Mouse (Mus musculus) urinary bladder, postnatal 14 days (tissue): ENCODE measurements around the gene Tgif1.

Source experiments
- DNase-seq: peaks from one replicate; pipeline ENCODE4 v3.0.0; 2021; ENCODE audit warnings: low spot score

The Tgif1 gene

DNA sequence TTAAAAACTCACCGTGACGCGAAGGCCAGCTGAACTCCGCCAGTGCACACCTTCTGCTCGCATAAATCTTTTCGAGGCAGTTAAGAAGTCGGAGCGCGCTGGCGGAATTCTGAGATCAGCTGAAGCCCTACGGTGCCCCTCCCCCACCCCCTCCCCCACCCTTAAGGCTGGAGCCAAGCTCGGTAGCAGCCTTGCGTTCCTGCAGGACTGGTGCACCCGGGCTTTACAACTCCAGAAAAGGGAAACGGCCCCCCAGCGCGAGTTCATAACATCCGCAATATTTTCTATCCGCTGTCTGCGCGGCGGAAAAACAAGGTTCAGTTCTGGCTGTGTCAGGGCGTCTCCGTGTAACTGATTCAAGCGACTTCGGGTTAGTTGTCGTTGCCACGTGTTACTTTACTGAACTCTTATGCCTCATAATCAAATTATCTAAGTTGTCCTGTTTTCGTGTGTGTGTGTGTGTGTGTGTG lies at the start of gene Tgif1:
Tgif1 (minus strand) TSS at position 111 of the 470 bp plus-strand sequence.
- DNase-seq = peak; percentile 58

DNA sequence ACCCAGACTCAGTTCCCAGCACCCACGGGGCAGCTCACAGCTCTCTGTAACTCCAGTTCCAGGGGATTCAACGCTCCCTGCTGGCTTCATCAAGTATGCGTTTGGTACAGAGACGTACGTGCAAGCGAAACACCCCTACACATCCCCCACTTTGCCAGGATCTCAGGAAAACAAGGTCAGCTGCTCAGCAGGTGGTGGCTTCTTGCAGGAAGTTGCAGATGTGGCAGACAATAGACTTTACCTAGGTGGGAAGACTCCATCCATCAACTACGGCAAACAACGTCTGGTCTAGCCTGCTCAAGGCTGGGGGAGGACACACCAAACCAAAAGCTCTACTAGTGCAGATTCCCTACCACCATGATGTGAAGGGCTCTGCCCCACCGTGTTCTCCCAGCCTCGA lies 47.3 kb upstream of the Tgif1 start:
- DNase-seq = no peak

DNA sequence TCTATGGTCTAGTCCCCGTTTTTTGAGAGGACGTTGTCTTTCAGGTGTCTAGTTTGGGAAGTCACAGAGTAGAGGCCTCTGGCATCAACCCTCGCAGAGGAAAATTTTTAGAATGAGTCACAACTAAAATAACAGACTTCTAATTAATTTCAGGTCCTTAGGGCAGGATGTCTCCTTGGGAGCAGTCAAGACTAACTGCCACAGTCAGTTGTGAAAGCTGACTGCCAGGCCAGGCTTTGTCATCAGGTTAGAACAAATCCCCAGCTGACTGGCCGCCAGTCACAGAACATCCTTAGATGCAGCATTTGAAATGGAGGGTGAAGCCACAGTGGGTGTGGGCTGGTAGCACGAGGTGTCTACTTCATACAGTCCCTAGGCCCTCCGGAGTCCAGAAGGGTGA lies 46.3 kb upstream of the Tgif1 start:
- no peak for DNase-seq

DNA sequence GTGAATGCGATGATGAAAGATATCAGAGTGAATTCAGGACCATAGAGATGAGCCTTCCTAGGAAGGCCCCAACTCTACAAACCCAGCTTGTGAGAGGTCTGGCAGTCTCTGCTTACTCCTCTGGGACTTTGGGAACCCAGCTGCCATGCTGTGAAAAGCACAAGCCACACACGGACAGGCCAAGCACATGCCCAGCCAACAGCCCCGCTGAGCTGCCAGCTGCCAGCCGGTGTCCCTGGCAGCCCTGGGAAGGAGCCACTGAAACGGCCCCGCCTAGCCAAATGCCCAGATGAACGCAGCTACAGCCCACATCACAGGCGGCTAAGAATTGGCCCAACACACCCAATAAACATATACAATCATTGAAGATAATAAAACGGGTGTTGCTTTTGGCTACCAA lies 41.5 kb upstream of the Tgif1 start:
- no peak for DNase-seq

DNA sequence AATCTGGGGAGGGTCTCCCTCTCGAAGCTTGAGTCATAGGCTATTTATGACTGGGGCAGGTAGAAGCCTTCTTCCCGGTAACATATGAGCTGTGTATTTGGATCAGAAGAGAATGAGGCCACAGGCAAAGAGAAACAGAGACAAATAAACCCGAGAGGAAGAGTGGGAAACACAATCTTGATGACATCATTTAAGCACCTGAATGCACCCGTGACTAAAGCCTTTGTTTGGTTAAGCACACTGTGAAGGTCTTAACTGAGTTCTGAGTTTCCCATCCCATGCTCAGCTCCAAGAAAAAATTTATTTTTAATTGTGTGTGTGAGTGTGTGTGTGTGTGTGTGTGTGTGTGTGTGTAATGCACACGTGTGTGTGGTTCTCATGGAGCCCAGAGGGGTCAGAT lies 39.8 kb upstream of the Tgif1 start:
- DNase-seq = no peak

DNA sequence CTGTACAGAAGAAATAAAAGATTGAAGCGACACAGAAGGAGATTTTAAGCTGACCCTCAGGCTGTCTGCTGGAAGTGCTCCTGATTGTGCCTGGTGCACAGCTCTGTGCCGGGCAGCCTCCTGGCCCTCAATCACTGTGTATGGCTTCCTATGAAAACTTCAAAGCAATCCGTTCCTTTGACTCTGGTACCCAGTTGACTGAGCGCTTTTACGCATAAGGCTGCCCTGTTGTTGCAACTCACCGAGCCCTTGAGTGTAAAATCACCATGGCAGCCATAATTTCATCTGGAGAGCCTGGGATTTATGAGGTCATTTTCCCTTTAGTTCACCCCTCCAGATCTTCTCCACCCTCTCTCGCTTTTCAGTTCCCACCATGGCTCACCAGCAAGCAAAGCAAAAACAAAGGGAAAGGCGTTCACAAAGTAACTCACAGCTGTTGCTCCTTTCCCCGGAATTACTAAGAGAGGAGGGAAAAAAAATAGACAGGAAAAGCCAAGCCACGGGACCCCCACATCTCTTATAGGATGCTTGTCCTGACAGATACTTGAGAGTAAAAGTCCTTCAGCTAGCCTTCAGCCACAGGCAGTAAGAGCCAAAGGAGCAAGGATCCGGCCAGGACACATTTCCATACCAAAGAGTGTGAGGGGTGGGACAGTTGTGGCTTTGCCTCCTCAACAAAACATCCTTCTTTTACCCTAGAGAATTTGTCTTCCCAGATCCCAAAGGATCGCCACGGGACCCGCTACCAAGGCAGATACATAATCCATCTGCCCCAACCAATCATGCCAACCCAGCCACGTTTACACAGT lies 39.1 kb upstream of the Tgif1 start:
- DNase-seq = no peak

DNA sequence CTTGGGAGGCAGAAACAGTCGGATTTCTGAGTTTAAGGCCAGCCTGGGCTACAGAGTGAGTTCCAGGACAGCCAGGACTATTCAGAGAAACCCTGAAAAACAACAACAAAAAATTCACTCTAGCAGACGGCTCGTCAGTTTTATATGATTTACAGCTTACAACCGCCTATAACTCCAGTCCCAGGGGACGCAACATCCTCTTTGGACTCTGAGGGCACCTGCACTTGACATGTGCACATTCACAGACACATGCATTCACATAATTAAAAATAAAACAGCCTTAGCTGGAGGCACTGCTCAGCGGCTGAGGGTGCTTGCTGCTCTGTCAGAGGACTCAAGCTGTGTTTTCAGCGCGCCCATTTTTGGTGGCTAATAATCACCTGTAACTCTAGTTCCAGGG lies 37.2 kb upstream of the Tgif1 start:
- no peak for DNase-seq

DNA sequence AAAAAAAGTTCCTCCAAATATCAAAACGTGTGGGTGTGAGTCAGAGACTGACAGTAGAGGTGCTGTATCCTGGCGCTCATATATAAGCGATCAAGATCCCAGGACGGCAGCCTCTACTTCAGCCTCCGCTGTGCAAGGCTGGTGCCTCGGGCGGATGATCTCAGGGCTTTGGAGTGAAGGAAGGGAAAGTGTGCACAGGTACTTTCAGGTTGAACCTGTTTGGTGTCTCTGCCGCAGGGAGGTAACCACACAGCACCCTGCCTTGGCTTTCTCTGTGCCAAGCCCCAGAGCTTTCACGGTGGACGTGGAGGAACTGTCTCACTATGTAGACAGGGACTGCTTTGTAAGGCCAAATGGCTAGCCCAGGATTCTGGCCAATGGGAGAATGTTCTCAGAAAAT lies 35.3 kb upstream of the Tgif1 start:
- DNase-seq = peak; percentile 81

DNA sequence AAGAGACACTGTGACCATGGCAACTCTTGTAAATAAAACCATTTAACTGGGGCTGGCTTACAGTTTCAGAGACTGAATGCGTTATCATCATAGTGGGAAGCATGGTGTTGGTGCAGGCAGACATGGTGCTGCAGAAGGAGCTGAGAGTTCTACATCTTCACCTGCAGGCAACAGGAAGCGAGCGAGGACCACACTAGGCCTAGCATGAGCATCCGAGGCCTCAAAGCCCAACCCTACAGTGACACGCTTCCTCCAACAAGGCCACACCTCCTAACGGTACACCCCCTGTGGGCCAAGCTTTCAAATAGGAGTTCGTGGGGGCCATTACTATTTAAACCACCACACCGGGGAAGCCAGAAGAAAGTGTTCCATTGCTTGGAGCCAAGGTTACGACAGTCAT lies 34.5 kb upstream of the Tgif1 start:
- DNase-seq = no peak

DNA sequence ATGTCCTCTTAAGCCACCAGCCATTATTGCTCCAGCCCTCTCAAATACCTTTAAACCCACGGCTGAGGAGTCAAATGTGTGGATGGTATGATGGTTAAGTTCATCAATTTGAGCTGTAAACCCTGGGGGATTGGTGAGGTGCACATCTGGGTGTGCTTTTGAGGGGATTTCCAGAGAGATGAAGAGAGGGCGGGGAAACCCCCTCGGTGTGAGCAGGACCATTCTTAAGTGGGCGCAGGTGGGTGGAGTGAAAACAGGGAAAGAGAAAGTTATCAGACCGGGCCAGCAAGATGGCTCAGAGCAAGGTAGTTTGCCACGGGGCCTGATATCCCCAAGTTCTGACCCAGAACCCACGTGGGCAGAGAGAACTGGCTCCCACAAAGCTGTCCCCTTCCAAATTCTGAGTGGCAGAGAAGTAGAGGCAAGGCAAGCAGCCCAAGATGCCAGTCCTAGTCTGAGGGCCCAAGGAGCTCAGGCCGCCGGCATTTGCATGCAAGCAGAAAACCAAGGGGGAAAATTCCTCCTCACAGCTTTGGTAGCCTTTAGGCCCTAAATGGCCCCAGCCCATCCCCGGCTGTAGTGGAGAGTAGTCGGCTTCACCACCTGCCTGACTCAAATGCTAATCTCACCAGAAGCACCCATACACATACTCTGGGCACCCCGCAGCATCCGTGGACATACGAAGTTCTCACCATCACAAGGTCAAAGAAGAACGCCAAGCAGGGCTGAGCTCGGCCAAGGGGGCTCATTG lies 33.5 kb upstream of the Tgif1 start:
- DNase-seq = no peak

DNA sequence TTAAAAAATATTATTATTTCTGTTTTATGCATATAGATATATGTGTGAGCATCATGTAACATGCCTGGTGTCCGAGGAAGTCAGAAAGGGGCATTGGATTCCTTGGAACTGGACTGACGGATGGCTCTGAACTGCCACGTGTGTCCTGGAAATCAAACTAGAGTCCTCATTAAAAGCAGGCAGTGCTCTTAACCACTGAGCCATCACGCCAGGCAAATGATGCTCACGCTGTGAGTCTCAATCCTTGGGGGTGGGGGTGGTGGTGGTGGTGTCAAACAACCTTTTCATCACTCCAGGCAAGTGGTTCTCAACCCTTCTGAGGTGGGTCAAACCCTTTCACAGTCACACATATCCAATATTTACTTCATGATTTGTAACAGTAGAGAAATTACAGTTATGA lies 32.5 kb upstream of the Tgif1 start:
- no peak for DNase-seq

DNA sequence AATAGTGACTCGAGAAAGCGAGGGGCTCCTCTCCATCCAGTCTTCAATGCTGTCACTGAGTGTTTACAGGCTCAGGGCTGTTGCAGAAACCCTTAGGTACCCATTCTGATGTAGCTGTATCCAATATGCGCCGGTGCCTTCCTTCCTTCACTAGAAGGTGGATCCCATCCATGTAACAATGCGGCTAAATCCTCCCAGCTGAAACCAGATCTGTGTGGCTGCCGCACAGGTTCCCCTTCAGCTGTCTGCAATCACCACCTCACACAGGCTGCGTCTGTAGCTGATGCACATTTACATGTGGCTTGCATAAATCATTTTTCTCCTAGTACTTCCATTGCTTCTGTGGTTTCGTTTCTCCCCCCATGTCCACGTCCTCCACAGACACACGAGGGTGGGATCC lies 28.6 kb upstream of the Tgif1 start:
- no peak for DNase-seq

DNA sequence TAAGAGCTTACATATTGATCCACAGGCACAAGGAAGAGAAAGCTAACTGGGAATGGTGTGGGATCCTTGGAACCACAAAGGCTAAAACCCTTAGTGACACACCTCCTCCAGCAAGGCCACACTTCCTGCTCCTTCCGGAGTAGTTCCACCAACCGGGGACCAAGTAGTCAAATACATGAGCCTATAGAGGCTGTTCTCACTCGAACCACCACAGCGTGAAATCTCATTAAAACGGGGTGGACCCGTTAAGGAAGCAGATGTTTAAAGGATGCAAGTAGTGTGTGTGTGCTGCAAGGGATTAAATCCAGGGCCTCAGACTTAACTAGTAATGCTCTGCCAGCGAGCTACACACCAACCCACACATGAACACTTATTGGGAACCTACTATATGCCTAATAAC lies 27.8 kb upstream of the Tgif1 start:
- DNase-seq = no peak

DNA sequence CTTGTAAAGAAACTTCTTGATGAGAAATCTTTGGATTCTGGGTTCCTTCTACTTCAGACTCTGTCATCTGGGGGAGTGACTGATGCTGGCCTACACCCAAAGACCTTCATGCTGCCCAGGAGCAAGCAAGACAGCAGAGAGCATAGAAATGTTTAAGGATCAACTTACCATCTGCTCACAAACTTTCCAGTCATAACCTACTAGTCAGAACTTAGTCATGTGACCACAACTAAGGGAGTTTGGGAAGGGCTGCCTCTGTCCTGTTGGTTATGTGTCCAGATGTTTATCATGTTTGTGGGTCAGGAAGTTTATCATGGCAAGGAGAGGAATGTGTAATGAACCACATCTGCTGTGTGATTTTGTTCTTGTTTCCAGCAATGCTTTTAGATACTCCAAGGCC lies 24.9 kb upstream of the Tgif1 start:
- no peak for DNase-seq

DNA sequence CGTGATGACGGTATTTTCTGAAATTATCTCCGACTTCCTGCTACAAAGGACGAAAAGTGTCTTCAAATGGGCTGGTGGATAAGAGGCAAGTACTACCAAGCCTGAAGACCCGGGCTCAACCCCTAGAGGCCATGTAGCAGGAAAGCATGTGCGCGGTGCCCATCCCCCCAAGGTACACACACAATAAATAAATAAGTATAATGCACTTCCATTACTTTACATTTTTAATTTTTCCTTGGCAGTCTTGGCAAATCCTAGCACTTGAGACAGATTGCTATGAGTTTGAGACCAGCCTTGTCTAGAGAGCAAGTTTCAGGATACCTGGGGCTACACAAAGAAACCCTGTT lies 20.4 kb upstream of the Tgif1 start:
- no peak for DNase-seq

DNA sequence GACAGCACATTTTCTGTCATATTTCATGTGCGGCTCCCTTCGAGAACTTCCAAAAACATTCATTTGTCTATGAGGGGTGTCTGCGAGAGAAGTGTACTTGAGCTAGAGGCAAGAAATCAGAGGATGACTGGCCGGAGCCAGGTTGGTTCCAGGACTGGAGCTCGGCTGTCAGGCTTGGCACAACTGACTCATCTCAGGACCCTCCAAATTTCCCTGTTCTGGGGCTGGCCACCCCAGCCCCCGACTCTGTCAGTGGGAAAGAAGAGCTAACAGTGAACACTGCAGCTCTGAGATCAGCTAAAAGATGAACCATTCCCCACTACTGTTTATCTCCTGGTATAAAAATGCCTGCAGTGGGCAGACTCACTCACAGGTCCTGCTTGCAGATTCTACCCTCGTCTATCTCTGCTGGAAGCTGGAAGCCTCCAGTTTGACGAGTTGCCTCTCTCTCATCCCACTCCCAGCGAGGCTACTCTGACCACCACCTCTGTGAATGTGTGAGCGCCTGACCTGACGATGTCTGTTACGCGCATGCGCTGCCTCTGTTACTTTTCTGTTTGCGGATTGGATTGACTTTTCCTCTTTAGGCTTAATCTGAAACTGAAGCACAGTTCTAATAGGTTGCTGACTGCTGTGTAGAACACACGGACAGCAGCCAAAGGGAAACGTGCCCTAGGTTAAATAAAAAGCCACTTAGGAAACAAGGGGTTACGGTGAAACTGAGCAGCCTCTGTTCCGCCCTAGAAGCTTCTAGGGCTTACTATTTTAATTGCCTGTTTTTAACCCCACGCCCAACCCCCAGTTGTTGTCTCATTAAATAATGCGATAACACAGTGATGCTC lies 19.8 kb upstream of the Tgif1 start:
- no peak for DNase-seq

DNA sequence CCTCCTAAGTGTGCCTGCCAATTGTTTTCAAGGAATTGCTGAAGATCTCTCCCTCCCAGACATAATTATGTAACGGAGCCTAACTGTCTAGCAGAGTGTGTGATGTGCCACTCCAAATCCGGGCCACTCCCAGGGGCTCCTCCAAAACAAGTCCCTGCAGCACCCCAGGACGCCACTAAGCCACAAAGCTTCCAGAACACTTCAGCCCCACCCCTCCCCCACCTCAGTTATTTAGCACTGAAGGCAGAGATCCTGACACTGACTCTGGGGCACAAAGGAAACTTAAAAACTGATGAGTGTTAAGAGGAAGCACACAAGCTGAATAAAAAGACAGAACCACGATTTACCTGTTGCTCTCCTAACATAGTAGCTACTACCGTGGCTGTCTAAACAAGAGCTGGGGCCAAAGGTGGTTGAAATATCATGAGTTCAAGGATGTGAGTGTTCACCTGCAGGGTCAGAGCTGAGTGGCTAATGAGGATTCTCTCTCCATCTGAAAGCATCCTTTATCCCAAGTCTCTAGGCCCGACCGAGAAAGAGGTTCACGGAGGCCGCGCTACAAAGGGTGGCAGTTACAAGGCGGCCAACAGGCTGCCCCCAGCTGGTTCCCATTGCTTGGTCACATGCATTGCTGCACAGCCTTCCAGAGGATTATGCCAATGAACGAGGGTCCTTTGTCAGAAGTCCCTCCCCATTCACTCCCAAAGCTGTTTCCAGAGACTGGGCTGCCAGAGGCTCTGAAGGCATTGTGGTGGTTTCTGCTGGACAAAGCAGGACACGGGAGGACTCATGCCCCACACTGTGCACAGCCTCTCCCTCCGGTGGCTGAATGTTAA lies 19.0 kb upstream of the Tgif1 start:
- DNase-seq = no peak

DNA sequence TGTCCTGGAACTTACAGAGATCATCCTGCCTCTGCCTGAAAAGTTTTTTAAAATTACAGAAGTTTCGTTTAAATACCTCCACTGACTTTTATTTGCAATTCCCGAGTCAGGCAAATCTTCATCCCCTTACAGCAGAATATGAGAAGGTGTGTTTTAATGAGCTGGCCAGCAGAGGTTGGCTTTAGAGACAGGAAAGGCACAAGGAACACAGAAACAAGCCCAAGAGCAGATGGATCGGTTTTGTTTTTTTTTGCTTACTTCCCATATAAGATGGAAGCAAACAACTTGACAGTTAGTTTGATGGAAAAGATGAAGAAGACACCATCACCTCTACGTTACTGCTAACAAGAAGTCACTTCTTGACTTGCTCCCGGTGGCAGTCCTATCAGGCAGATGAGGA lies 18.3 kb upstream of the Tgif1 start:
- no peak for DNase-seq

DNA sequence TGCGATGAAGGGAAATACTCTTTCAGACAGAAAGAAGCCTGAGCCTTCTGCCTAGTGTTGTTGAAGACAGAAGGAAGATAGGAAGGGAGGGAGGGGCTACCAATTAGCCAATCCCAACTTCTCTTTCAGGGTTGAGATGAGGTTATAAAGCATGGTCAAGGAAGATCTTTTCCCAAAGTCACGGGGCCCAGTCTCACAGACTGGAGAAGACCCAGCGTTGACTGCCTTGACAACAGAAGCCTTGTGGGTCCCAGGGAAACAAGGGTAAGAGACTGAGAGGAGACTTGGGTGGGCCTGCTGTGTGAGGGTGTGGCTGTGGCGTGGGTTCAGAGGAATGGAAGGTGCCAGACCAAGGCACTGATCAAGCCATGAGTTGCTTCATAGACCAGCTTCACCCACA lies 17.2 kb upstream of the Tgif1 start:
- no peak for DNase-seq

DNA sequence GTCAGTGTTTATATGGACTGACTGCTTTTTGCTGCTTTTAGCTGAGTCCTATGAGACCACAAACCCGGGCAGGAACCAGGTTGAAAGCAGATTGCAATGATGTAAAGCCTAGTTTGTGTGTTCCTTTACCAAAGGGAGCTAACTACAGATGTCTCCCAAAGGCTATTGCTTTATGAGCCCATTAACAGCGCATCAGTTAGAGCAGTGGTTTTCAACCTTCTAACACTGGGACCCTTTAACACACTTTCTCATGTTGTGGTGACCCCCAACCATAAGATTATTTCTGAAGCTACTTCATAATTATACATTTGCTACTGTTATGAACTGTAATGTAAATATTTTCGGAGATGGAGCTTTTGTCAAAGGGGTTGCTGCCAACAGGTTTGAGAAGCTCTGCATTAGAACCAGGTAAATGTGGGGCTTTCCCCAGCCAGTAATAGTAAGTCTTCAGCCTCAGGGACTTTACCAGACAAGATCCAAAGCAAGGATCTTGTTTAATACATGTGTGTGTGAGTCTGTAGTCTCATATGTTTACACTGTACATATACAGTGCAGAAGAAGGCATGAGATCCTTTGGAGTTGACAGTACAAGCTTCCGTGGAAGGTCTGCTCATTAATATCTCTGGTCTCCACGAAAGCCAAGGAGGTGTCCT lies 15.4 kb upstream of the Tgif1 start:
- no peak for DNase-seq

DNA sequence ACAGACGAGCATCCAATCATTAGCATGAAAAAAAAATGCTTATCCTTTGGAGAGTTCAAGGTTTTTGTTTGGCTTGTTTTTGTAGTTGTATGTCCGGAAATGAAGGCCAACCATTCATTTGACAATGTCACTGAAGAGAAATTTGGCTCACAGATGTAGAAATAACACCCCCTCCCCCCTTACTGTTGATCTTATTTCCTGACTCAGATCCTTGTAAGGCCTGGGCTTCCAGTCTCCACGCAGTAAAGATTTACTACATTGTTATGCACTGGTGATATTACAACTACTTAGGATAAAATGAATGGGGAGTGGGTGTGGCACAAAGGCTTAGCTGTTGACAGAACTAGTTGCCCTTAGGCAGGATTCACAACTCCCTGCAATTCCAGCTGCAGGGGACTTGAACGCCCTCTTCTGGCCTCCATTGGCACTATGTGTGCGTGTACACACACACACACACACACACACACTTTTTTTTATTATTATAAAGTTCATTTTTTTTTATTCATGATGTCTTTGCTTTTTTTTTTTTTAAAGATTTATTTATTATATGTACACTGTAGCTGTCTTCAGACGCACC lies 13.3 kb upstream of the Tgif1 start:
- DNase-seq = no peak
